Mouse (Mus musculus) effector memory CD4-positive, alpha-beta T cell, adult 7 months (primary cell): Measurements from ENCODE around the gene Ap4s1. TPM values are rescaled to one million over a fixed set of nuclear protein-coding genes. Genes with fewer than 3 reads are reported as not detected.

Experiments
- polyA plus RNA-seq: library from polyadenylated mRNA; unstranded; fragments of 100-300 nt; shearing (Covaris generic); gene quantifications from one replicate; pipeline ENCODE4 v1.2.1, GENCODE M21; 2017

The Ap4s1 gene
- polyA plus RNA-seq: 35.5 TPM

GRCm38 (mm10) chr12:51690893-51691844 is at the start of gene Ap4s1:
Gene Ap4s1 (plus strand): TSS chr12:51691033.

GRCm38 (mm10) chr12:51691845-51692632 is 1.2 kb downstream of the Ap4s1 start, which contains the start of gene Strn3:
Gene Strn3 (minus strand): TSS chr12:51691897.

Other genes starting within 250 kb of the Ap4s1 start
- not detected for gene Coch, start 97.7 kb upstream of the Ap4s1 start, polyA plus RNA-seq
- 49.8 TPM for gene Strn3, start 864 bp downstream of the Ap4s1 start, polyA plus RNA-seq
- gene Hectd1, start 138.5 kb downstream of the Ap4s1 start, polyA plus RNA-seq: 107 TPM